Mouse (Mus musculus) liver, embryonic 15.5 days (tissue): ENCODE data around the gene Eapp. TPM values are rescaled to one million over a fixed set of nuclear protein-coding genes. Genes with fewer than 3 reads are reported as not detected.

Source experiments
- ATAC-seq: fragments of 200-750 bp; cut with Nextera tagmentation; 2 replicates; pipeline ENCODE4 v1.8.0; 2017; ENCODE audit warnings: moderate number of reproducible peaks, mild to moderate bottlenecking, moderate library complexity; ENCODE audit not compliant: insufficient read depth
- H3K27ac ChIP-seq: fragments of 300-500 bp; sonication (generic); replicated peaks from 2 replicates; pipeline ENCODE4 v1.5.1; 2015; ENCODE audit warnings: mild to moderate bottlenecking, inconsistent platforms
- H3K27me3 ChIP-seq: fragments of 300-500 bp; sonication (generic); 2 replicates; pipeline ENCODE4 v1.6.1; 2015; ENCODE audit warnings: mild to moderate bottlenecking, inconsistent platforms
- H3K36me3 ChIP-seq: fragments of 300-500 bp; sonication (generic); replicated peaks from 2 replicates; pipeline ENCODE4 v1.6.1; 2015; ENCODE audit warnings: moderate library complexity, mild to moderate bottlenecking, inconsistent platforms
- H3K4me1 ChIP-seq: fragments of 300-500 bp; sonication (generic); replicated peaks from 2 replicates; pipeline ENCODE4 v1.6.1; 2015; ENCODE audit warnings: inconsistent platforms
- H3K4me2 ChIP-seq: fragments of 300-500 bp; sonication (generic); 2 replicates; pipeline ENCODE4 v1.6.1; 2015; ENCODE audit warnings: moderate library complexity, mild to moderate bottlenecking, inconsistent platforms
- H3K4me3 ChIP-seq: fragments of 300-500 bp; sonication (generic); replicated peaks from 2 replicates; pipeline ENCODE4 v1.5.1; 2015; ENCODE audit warnings: mild to moderate bottlenecking, inconsistent platforms
- H3K9ac ChIP-seq: fragments of 300-500 bp; sonication (generic); 2 replicates; pipeline ENCODE4 v1.6.1; 2015; ENCODE audit warnings: moderate library complexity, mild to moderate bottlenecking, inconsistent platforms
- H3K9me3 ChIP-seq: fragments of 300-500 bp; sonication (generic); replicated peaks from 2 replicates; pipeline ENCODE4 v1.6.1; 2016; ENCODE audit warnings: inconsistent platforms
- WGBS: fragments of 180-500 bp; shearing (Covaris S2); methylation state at CpG from one replicate; pipeline ENCODE4 v1.1.7; 2015; ENCODE audit warnings: mixed read lengths; ENCODE audit not compliant: insufficient replicate concordance; 5-methylcytosine and 5-hydroxymethylcytosine counted together
- polyA plus RNA-seq: library from polyadenylated mRNA; unstranded; fragments of >200 nt; fragmentation: Nextera tagmentation; extraction: Ambion mirVana; gene quantifications from 2 replicates; pipeline ENCODE4 v1.2.1, GENCODE M21; 2015

Eapp gene
- polyA plus RNA-seq, 1 experiment from 2014 or later, result 36.2 TPM

DNA sequence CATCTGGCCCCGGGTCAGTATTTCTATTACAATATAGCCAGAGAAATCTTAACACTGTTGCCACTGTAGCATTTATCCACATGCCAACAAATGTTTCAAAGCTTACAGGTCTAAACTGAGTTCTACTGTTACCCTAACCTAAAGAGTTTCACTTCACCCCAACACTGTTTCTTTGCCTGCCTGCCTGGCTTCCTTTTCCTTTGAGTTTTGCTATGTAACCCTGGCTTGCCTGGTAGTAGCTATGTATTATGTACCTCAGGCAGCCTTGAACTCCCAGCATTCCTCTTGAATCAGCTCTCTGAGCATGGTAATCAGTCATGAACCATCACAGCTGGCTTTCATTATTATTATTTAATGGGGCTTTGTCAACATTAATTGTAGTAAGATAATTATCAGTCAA is 41.0 kb downstream of the Eapp start:
- Histone ChIP-seq H3K4me2 (peak overlapping the region; percentile 95), H3K36me3 (0 out of 2 replicates have a peak, but pooled peaks cover 4% of the 10 kb centered on the region), H3K9ac (peak overlapping the region; percentile 33; the same call in 1 of the 2 replicates), H3K4me3 (peak overlapping the region; percentile 82), H3K27ac (peak overlapping the region; percentile 62), H3K9me3 (no peaks in the 10 kb centered on the region), H3K4me1 (peaks cover 53% of the 10 kb centered on the region), H3K27me3 (no peaks in the 10 kb centered on the region)
- 46% methylated on average over 1 of the region's 1 CpGs for WGBS
- no peak for ATAC-seq

- Histone ChIP-seq H3K9ac (0 out of 2 replicates have a peak overlapping the region, but pooled peaks have one; percentile 33), H3K4me2 (peak overlapping the region; percentile 95), H3K9me3 (no peaks in the 10 kb centered on the region), H3K4me1 (peaks cover 53% of the 10 kb centered on the region), H3K27ac (peak overlapping the region; percentile 62), H3K27me3 (no peaks in the 10 kb centered on the region), H3K36me3 (0 out of 2 replicates have a peak, but pooled peaks cover 4% of the 10 kb centered on the region), H3K4me3 (peak overlapping the region; percentile 8; the same call in 1 of the 2 replicates)
- no peak for ATAC-seq
- WGBS, result 16% methylated on average over 4 of the region's 4 CpGs
Measured at GRCm38 (mm10) chr12:54654141-54654540, 41.6 kb downstream of the Eapp start.

GRCm38 (mm10) chr12:54652346-54652745 is 43.4 kb downstream of the Eapp start:
- no peak for ATAC-seq

DNA sequence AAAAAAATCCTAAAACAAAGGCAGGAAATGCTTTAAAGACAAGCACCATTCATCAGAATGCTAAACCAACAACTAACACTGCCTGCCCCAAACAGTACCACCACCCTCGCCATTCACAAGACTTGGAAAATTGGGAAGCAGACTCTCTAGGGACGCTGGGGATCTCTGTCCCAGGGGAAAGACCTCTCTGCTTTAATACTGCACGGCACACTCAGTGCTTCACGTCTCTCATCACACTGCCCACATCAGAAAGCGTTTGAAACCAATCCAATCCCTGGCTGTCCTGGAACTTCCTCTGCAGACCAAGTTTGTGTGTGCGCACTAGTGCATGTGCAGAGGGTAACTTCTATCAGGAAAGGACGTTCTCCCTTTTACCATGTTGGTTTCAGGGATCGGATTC is 43.9 kb downstream of the Eapp start:
- H3K36me3 ChIP-seq, result peaks cover 14% of the 10 kb centered on the region; the same call in 1 of the 2 replicates
- H3K4me1 ChIP-seq, result peaks cover 42% of the 10 kb centered on the region
- H3K4me3 ChIP-seq, result no peak overlapping the region
- H3K27me3 ChIP-seq, result no peaks in the 10 kb centered on the region
- 44% methylated on average over 8 of the region's 8 CpGs for WGBS
- H3K4me2 ChIP-seq, result peak overlapping the region; percentile 21; the same call in 1 of the 2 replicates
- H3K9me3 ChIP-seq, result no peaks in the 10 kb centered on the region
- no peak overlapping the region for H3K27ac ChIP-seq
- no peak for ATAC-seq
- no peak overlapping the region for H3K9ac ChIP-seq

More at GRCm38 (mm10) chr12:54652346-54652745, 43.4 kb downstream of the Eapp start:
- Histone ChIP-seq H3K4me2 (peak overlapping the region; percentile 21; the same call in 1 of the 2 replicates), H3K4me1 (peaks cover 47% of the 10 kb centered on the region), H3K27me3 (no peaks in the 10 kb centered on the region), H3K27ac (0 out of 2 replicates have a peak overlapping the region, but pooled peaks have one; percentile 38), H3K9me3 (no peaks in the 10 kb centered on the region), H3K9ac (no peak overlapping the region), H3K36me3 (peaks cover 14% of the 10 kb centered on the region; the same call in 1 of the 2 replicates), H3K4me3 (no peak overlapping the region)
- 37% methylated on average over 12 of the region's 12 CpGs for WGBS

DNA sequence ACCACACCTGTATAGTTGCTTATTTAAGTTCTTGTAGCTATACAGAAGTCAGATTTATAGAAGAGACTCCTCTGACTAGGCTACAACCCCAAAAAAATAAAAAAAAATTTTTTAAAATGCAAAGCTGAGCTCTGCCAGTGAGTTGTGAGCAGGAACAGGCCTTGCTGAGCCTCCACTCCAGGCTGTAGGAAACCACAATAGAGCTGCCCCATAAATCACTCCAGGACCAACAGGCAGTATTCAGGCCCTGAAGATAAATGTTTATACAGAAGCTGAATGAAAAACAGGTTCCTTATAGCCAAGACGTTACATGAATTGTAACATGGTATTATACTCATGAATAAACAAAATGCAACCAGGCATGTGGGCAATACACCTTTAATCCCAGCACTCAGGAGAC is 44.5 kb downstream of the Eapp start:
- H3K4me1 ChIP-seq, result peaks cover 39% of the 10 kb centered on the region
- no peak overlapping the region for H3K4me3 ChIP-seq
- no peaks in the 10 kb centered on the region for H3K9me3 ChIP-seq
- no peak overlapping the region for H3K4me2 ChIP-seq
- no peaks in the 10 kb centered on the region for H3K27me3 ChIP-seq
- ATAC-seq, result no peak
- H3K27ac ChIP-seq, result no peak overlapping the region
- H3K36me3 ChIP-seq, result peaks cover 18% of the 10 kb centered on the region; the same call in 1 of the 2 replicates
- H3K9ac ChIP-seq, result no peak overlapping the region
- 55% methylated on average over 1 of the region's 1 CpGs for WGBS

- no peak for ATAC-seq
- WGBS, result 58% methylated on average over 2 of the region's 2 CpGs
- no peak overlapping the region for H3K4me3 ChIP-seq
Measured at GRCm38 (mm10) chr12:54644947-54645346, 50.8 kb downstream of the Eapp start.

DNA sequence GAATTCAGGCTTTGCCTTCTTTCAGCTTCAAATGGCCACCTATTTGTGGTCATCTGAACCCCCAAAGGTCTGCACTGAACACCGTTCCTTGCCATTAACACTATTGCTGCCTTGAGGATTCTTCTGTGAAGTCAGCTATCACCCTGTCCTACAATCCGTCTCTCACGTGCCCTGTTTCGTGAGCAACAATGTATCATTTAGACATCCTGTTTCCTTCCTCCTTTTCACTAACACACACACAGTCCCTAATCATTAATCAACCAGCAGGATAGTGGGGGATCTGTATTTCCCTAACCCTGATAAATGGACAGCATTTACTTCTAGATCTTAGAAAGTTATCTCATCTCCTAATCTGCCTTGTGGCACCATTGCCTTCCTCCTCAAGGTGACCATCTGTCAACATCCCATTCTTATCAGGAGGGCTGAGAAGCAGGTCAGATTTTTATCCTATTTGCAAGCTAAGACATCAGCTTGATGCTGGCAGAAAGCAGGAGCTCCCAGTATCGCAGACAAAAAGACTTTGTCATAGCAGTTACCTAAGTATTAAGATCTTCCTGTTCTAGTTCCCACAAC is 52.3 kb downstream of the Eapp start:
- Histone ChIP-seq H3K27me3 (no peaks in the 10 kb centered on the region), H3K4me2 (no peak overlapping the region), H3K9me3 (no peaks in the 10 kb centered on the region), H3K36me3 (peaks cover 9% of the 10 kb centered on the region; the same call in 1 of the 2 replicates), H3K4me3 (no peak overlapping the region), H3K27ac (no peak overlapping the region), H3K9ac (no peak overlapping the region), H3K4me1 (peaks cover 6% of the 10 kb centered on the region; the same call in 1 of the 2 replicates)
- no peak for ATAC-seq
- 19% methylated on average over 5 of the region's 5 CpGs for WGBS

More at GRCm38 (mm10) chr12:54644947-54645346, 50.8 kb downstream of the Eapp start:
- Histone ChIP-seq H3K36me3 (peaks cover 16% of the 10 kb centered on the region; the same call in 1 of the 2 replicates), H3K9me3 (no peaks in the 10 kb centered on the region), H3K27me3 (no peaks in the 10 kb centered on the region), H3K27ac (no peak overlapping the region), H3K4me2 (no peak overlapping the region), H3K4me1 (peaks cover 6% of the 10 kb centered on the region; the same call in 1 of the 2 replicates), H3K9ac (no peak overlapping the region)

GRCm38 (mm10) chr12:54641374-54641773 is 54.3 kb downstream of the Eapp start:
- H3K36me3 ChIP-seq, result 0 out of 2 replicates have a peak, but pooled peaks cover 2% of the 10 kb centered on the region
- no peak overlapping the region for H3K9ac ChIP-seq
- no peaks in the 10 kb centered on the region for H3K9me3 ChIP-seq
- WGBS, result 83% methylated on average over 4 of the region's 4 CpGs
- no peak overlapping the region for H3K4me2 ChIP-seq
- H3K4me1 ChIP-seq, result peaks cover 6% of the 10 kb centered on the region; the same call in 1 of the 2 replicates
- H3K27ac ChIP-seq, result no peak overlapping the region
- no peaks in the 10 kb centered on the region for H3K27me3 ChIP-seq
- H3K4me3 ChIP-seq, result no peak overlapping the region
- ATAC-seq, result no peak

GRCm38 (mm10) chr12:54640259-54640658 is 55.4 kb downstream of the Eapp start:
- ATAC-seq, result no peak
- WGBS, result 68% methylated on average over 6 of the region's 6 CpGs
- H3K9me3 ChIP-seq, result no peaks in the 10 kb centered on the region
- no peaks in the 10 kb centered on the region for H3K36me3 ChIP-seq
- H3K27ac ChIP-seq, result no peak overlapping the region
- no peaks in the 10 kb centered on the region for H3K27me3 ChIP-seq
- no peak overlapping the region for H3K4me2 ChIP-seq
- peaks cover 6% of the 10 kb centered on the region; the same call in 1 of the 2 replicates for H3K4me1 ChIP-seq
- H3K4me3 ChIP-seq, result no peak overlapping the region
- no peak overlapping the region for H3K9ac ChIP-seq

DNA sequence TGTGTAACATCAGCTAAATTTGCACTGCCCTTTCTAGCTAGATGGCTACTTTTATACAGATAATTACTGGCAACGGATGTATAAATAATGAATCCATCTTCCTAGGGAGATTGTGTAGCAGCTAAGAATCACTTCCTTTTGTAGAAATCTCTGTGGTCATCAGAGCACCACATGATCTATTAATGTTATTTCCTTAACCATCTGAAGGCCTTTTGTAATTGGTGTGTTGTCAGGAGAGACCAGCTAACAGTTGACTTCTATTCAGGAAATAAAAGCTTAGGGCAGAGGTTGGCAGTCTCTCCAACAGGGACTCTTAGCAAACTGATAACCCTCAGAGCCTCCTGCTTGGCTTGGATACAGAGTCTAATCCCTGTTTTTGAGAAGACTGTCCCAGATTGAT is 58.7 kb downstream of the Eapp start:
- Histone ChIP-seq H3K4me1 (no peaks in the 10 kb centered on the region), H3K4me3 (no peak overlapping the region), H3K4me2 (no peak overlapping the region), H3K27ac (no peak overlapping the region), H3K9ac (no peak overlapping the region), H3K27me3 (no peaks in the 10 kb centered on the region), H3K36me3 (no peaks in the 10 kb centered on the region), H3K9me3 (no peaks in the 10 kb centered on the region)
- no peak for ATAC-seq
- 58% methylated on average over 1 of the region's 1 CpGs for WGBS

- no peaks in the 10 kb centered on the region for H3K36me3 ChIP-seq
- no peak for ATAC-seq
- no peak overlapping the region for H3K4me3 ChIP-seq
- no peaks in the 10 kb centered on the region for H3K27me3 ChIP-seq
- no peaks in the 10 kb centered on the region for H3K4me1 ChIP-seq
- H3K9me3 ChIP-seq, result no peaks in the 10 kb centered on the region
- H3K27ac ChIP-seq, result no peak overlapping the region
- no peak overlapping the region for H3K4me2 ChIP-seq
- WGBS, result 56% methylated on average over 2 of the region's 2 CpGs
- H3K9ac ChIP-seq, result no peak overlapping the region
Measured at GRCm38 (mm10) chr12:54632141-54632540, 63.6 kb downstream of the Eapp start.
